Mouse (Mus musculus): ENCODE measurements around the gene BC017158. TPM values are rescaled to one million over a fixed set of nuclear protein-coding genes. Genes with fewer than 3 reads are reported as not detected.

BC017158 gene
- polyA plus RNA-seq, 1 experiment from 2014 or later, result 33.6 TPM

DNA sequence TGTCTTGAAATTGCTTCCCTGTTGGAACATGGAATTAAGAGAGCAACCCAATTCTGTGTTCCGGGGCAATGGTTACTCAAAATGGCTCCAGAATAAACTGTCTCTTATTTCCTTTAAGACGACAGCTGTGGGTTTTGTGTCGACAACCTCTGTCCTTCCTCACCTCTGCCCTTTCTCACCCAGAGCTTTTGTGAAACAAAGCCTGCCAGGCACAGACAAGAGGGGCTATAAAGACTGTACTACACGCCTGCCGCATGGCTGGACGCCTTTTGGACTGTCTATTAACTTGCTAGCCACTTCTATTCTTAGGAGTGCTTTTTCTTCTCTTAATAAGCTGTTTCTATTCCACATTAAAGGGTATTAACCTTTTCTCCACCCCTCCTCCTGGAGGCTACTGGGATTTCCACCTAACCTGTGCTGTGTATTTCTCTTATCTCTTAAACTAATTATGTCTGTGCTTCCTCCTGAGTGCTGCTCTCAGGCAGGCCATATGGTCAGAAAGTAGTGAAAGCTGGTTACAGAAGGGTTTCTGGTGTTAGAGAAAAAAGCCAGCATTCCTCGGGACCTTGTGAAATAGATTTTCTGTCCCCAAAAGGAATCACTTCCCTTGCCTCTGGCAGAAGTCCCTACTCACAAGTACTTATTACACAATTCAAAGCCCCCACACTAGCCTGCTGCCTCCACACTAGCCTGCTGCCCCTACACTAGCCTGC lies 15.3 kb downstream of the BC017158 start:
- ATAC-seq (ENCODE audit: insufficient read depth, low FRiP score), result no peak
- Histone ChIP-seq H3K4me2 (ENCODE audit: low read depth, low read length) (no peak overlapping the region), H3K4me3 (replicated peaks; ENCODE audit: low read length) (no peak overlapping the region), H3K27ac (ENCODE audit: low read length) (no peak overlapping the region), H3K4me1 (ENCODE audit: control insufficient read depth, insufficient read depth, low read length) (peaks cover 6% of the 10 kb centered on the region; the same call in 1 of the 2 replicates), H3K36me3 (ENCODE audit: control insufficient read depth, insufficient read depth, low read length) (0 out of 2 replicates have a peak, but pooled peaks cover 6% of the 10 kb centered on the region), H3K27me3 (ENCODE audit: control insufficient read depth, insufficient read depth, low read length) (no peaks in the 10 kb centered on the region), H3K9me3 (replicated peaks; ENCODE audit: control insufficient read depth, low read length) (no peaks in the 10 kb centered on the region), H3K9ac (ENCODE audit: low read length) (no peak overlapping the region)
- WGBS, result 37% methylated on average over 7 of the region's 7 CpGs

DNA sequence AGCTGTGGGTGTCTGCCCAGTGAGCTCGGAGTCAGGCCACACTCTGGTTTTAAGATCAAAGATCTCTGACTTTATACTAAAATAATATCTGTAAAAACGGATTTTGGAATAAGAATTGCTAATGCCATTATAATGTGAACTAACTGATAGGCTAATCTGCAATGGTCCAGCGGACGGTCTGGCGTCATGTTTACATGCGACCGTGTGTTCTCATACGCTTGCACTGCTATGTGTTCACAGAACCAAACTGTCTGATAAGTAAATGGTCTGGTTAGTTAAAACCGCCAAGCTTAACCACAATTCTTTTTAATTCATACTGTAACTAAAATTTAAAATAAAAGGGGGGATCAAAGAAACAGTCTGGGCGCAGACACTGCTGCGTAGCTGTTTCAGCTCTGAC lies 16.2 kb downstream of the BC017158 start:
- no peak overlapping the region for H3K9ac ChIP-seq (ENCODE audit: low read length)
- WGBS, result 87% methylated on average over 11 of the region's 11 CpGs
- H3K9me3 ChIP-seq (replicated peaks; ENCODE audit: control insufficient read depth, low read length), result no peaks in the 10 kb centered on the region
- H3K27me3 ChIP-seq (ENCODE audit: control insufficient read depth, insufficient read depth, low read length), result no peaks in the 10 kb centered on the region
- 0 out of 2 replicates have a peak, but pooled peaks cover 3% of the 10 kb centered on the region for H3K36me3 ChIP-seq (ENCODE audit: control insufficient read depth, insufficient read depth, low read length)
- H3K27ac ChIP-seq (ENCODE audit: low read length), result no peak overlapping the region
- ATAC-seq (ENCODE audit: insufficient read depth, low FRiP score), result no peak
- no peak overlapping the region for H3K4me3 ChIP-seq (replicated peaks; ENCODE audit: low read length)
- H3K4me1 ChIP-seq (ENCODE audit: control insufficient read depth, insufficient read depth, low read length), result peaks cover 7% of the 10 kb centered on the region; the same call in 1 of the 2 replicates
- H3K4me2 ChIP-seq (ENCODE audit: low read depth, low read length), result no peak overlapping the region

DNA sequence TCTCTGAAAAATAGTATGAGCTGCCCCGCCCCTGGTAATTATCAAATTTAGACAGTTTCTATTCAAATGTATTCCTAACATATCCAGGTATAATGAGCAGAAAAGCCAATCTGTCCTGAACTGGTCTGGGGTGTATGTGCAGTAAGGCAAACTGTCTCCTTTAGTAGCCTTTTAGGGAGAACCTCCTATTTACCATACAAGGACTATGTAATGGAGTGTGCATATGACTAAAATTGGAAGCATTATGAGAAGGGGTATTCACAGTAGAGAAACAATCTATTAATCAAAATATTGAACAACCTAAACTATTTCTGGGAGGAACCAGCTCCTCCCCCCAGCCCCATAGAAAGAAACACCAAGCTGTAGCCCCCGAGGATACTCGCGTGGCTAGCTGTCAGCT lies 18.2 kb downstream of the BC017158 start:
- Histone ChIP-seq H3K9ac (ENCODE audit: low read length) (no peak overlapping the region), H3K9me3 (replicated peaks; ENCODE audit: control insufficient read depth, low read length) (no peaks in the 10 kb centered on the region), H3K27ac (ENCODE audit: low read length) (peak overlapping the region; percentile 36; the same call in 1 of the 2 replicates), H3K4me3 (replicated peaks; ENCODE audit: low read length) (no peak overlapping the region), H3K36me3 (ENCODE audit: control insufficient read depth, insufficient read depth, low read length) (peaks cover 4% of the 10 kb centered on the region; the same call in 1 of the 2 replicates), H3K4me1 (ENCODE audit: control insufficient read depth, insufficient read depth, low read length) (peaks cover 7% of the 10 kb centered on the region; the same call in 1 of the 2 replicates), H3K4me2 (ENCODE audit: low read depth, low read length) (no peak overlapping the region), H3K27me3 (ENCODE audit: control insufficient read depth, insufficient read depth, low read length) (no peaks in the 10 kb centered on the region)
- 89% methylated on average over 4 of the region's 4 CpGs for WGBS
- peak; percentile 55 for ATAC-seq (ENCODE audit: insufficient read depth, low FRiP score)

DNA sequence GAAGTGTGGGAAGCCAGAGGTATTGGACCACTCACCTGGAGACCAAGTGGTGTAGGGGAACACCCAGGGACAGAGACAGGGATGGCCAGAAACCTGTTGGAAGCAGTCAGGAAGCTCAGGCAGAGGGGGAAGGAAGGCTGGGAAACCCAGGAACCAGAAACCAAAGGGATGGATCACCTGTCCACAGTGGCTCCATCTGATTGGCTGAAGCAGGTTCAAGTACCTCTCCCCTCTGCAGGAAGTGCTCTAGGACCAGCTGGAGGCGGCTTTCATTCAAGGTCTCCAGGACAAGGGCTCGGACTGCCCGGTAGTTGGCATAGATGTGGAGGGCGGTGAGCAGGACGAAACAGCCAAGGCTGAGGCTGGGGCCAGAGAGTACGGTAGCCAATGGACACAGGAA lies 21.9 kb downstream of the BC017158 start:
- WGBS, result 95% methylated on average over 6 of the region's 6 CpGs
- Histone ChIP-seq H3K36me3 (ENCODE audit: control insufficient read depth, insufficient read depth, low read length) (peaks cover 17% of the 10 kb centered on the region; the same call in 1 of the 2 replicates), H3K4me2 (ENCODE audit: low read depth, low read length) (no peak overlapping the region), H3K9ac (ENCODE audit: low read length) (no peak overlapping the region), H3K27ac (ENCODE audit: low read length) (no peak overlapping the region), H3K9me3 (replicated peaks; ENCODE audit: control insufficient read depth, low read length) (no peaks in the 10 kb centered on the region), H3K27me3 (ENCODE audit: control insufficient read depth, insufficient read depth, low read length) (no peaks in the 10 kb centered on the region), H3K4me3 (replicated peaks; ENCODE audit: low read length) (no peak overlapping the region), H3K4me1 (ENCODE audit: control insufficient read depth, insufficient read depth, low read length) (peaks cover 5% of the 10 kb centered on the region; the same call in 1 of the 2 replicates)
- ATAC-seq (ENCODE audit: insufficient read depth, low FRiP score), result no peak

DNA sequence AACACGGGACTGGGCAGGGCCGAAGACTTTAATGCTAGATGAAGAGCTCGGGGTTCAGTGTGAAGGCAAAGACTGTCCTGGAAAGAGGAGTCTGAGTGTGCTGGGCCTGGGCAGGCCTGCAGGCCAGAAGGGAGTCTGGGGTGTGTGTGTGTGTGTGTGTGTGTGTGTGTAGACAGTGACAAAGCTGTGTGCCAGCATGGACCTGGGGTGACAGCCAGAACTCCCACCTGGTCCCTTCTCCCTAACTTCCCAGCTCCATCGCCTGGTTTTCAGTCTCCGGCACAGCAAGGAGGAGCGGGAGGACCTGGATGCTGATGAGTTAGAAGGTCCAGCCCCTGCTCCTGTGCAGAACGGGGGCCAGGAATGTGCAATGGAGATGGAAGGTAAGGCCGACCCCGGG lies 26.5 kb downstream of the BC017158 start:
- Histone ChIP-seq H3K27me3 (ENCODE audit: control insufficient read depth, insufficient read depth, low read length) (no peaks in the 10 kb centered on the region), H3K9ac (ENCODE audit: low read length) (no peak overlapping the region), H3K4me1 (ENCODE audit: control insufficient read depth, insufficient read depth, low read length) (0 out of 2 replicates have a peak, but pooled peaks cover 3% of the 10 kb centered on the region), H3K9me3 (replicated peaks; ENCODE audit: control insufficient read depth, low read length) (no peaks in the 10 kb centered on the region), H3K4me2 (ENCODE audit: low read depth, low read length) (no peak overlapping the region), H3K36me3 (ENCODE audit: control insufficient read depth, insufficient read depth, low read length) (peaks cover 14% of the 10 kb centered on the region; the same call in 1 of the 2 replicates), H3K27ac (ENCODE audit: low read length) (no peak overlapping the region), H3K4me3 (replicated peaks; ENCODE audit: low read length) (no peak overlapping the region)
- 94% methylated on average over 9 of the region's 9 CpGs for WGBS
- ATAC-seq (ENCODE audit: insufficient read depth, low FRiP score), result no peak

DNA sequence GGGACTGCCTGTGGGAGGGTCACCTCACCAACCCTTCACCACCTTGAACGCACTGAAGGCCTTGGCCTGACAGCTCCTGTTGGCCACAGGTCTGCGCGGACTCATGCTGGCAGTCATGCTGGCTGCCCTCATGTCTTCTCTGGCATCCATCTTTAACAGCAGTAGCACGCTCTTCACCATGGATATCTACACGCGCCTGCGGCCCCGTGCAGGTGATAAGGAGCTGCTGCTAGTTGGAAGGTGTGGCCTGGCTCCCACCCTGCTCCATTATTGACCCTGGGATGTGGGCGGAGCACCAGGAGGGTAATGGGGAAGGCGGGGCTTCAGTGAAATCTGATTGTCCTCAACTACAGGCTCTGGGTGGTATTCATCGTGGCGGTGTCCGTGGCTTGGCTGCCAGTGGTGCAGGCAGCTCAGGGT lies 27.5 kb downstream of the BC017158 start:
- Histone ChIP-seq H3K36me3 (ENCODE audit: control insufficient read depth, insufficient read depth, low read length) (peaks cover 14% of the 10 kb centered on the region; the same call in 1 of the 2 replicates), H3K9me3 (replicated peaks; ENCODE audit: control insufficient read depth, low read length) (no peaks in the 10 kb centered on the region), H3K4me2 (ENCODE audit: low read depth, low read length) (0 out of 2 replicates have a peak overlapping the region, but pooled peaks have one; percentile 15), H3K9ac (ENCODE audit: low read length) (no peak overlapping the region), H3K4me3 (replicated peaks; ENCODE audit: low read length) (no peak overlapping the region), H3K27ac (ENCODE audit: low read length) (no peak overlapping the region), H3K27me3 (ENCODE audit: control insufficient read depth, insufficient read depth, low read length) (no peaks in the 10 kb centered on the region), H3K4me1 (ENCODE audit: control insufficient read depth, insufficient read depth, low read length) (0 out of 2 replicates have a peak, but pooled peaks cover 3% of the 10 kb centered on the region)
- peak; percentile 87 for ATAC-seq (ENCODE audit: insufficient read depth, low FRiP score)
- WGBS, result 47% methylated on average over 13 of the region's 13 CpGs

DNA sequence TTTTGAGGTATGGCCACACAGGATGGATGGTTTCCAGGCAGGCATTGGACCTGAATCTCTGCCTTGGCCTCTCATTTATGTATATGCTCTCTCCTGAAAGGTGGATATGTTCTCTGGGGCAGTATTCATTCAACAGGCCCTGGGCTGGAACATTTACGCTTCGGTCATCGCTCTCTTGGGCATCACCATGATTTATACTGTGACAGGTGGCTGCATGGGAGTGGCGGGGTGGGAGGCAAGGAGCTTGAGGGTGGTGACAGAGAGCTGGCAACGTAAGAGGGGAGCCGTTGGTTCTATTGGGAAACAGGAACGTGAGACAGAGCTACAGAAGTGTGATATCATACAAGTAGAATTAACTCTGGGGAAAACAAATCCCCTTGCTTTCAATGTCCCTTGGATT lies 30.2 kb downstream of the BC017158 start:
- no peak overlapping the region for H3K27ac ChIP-seq (ENCODE audit: low read length)
- H3K9ac ChIP-seq (ENCODE audit: low read length), result no peak overlapping the region
- no peaks in the 10 kb centered on the region for H3K27me3 ChIP-seq (ENCODE audit: control insufficient read depth, insufficient read depth, low read length)
- no peak overlapping the region for H3K4me2 ChIP-seq (ENCODE audit: low read depth, low read length)
- H3K4me3 ChIP-seq (replicated peaks; ENCODE audit: low read length), result no peak overlapping the region
- 0 out of 2 replicates have a peak, but pooled peaks cover 3% of the 10 kb centered on the region for H3K4me1 ChIP-seq (ENCODE audit: control insufficient read depth, insufficient read depth, low read length)
- 0 out of 2 replicates have a peak, but pooled peaks cover 5% of the 10 kb centered on the region for H3K36me3 ChIP-seq (ENCODE audit: control insufficient read depth, insufficient read depth, low read length)
- no peaks in the 10 kb centered on the region for H3K9me3 ChIP-seq (replicated peaks; ENCODE audit: control insufficient read depth, low read length)
- whole genome bisulfite sequencing, result 79% methylated on average over 7 of the region's 7 CpGs
- no peak for ATAC-seq (ENCODE audit: insufficient read depth, low FRiP score)

DNA sequence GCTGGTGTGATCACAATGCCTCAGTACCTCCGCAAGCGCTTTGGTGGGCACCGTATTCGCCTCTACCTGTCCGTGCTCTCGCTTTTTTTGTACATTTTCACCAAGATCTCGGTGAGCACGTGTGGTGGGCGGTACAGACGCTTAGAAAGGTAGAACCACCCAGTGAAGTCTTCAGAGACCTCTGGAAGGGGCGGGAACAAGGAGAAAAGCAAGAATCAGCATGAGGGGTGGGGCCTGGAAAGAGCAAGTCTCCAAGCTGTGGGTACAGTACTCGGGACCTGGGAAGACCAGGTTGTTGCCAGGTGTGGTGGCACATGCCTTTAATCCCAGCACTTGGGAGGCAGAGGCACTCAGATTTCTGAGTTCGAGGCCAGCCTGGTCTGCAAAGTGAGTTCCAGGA lies 30.6 kb downstream of the BC017158 start:
- Histone ChIP-seq H3K4me3 (replicated peaks; ENCODE audit: low read length) (no peak overlapping the region), H3K4me2 (ENCODE audit: low read depth, low read length) (no peak overlapping the region), H3K9ac (ENCODE audit: low read length) (no peak overlapping the region), H3K36me3 (ENCODE audit: control insufficient read depth, insufficient read depth, low read length) (0 out of 2 replicates have a peak, but pooled peaks cover 5% of the 10 kb centered on the region), H3K27ac (ENCODE audit: low read length) (no peak overlapping the region), H3K27me3 (ENCODE audit: control insufficient read depth, insufficient read depth, low read length) (no peaks in the 10 kb centered on the region), H3K9me3 (replicated peaks; ENCODE audit: control insufficient read depth, low read length) (no peaks in the 10 kb centered on the region), H3K4me1 (ENCODE audit: control insufficient read depth, insufficient read depth, low read length) (0 out of 2 replicates have a peak, but pooled peaks cover 3% of the 10 kb centered on the region)
- ATAC-seq (ENCODE audit: insufficient read depth, low FRiP score), result no peak
- WGBS, result 55% methylated on average over 13 of the region's 13 CpGs

DNA sequence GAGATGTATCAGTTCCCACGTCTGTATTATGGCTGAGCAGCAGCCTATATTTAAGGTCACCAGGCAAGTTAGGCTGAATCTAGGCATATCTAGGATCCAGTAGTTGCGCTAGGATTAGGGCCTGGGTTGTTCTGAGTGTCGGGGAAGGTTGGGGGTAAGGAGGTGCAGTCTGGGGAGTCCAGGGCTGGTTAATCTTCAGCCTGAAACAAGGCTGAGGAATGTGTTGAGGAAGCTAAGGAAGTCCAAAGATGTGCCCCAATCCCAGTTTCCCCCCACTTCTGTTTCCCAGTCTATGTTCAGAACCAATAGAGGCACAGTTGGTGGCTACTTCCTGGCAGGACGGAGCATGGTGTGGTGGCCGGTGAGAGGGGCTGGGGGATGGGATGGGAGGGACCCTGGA lies 31.9 kb downstream of the BC017158 start:
- H3K9ac ChIP-seq (ENCODE audit: low read length), result no peak overlapping the region
- H3K4me2 ChIP-seq (ENCODE audit: low read depth, low read length), result no peak overlapping the region
- no peaks in the 10 kb centered on the region for H3K9me3 ChIP-seq (replicated peaks; ENCODE audit: control insufficient read depth, low read length)
- 0 out of 2 replicates have a peak, but pooled peaks cover 3% of the 10 kb centered on the region for H3K4me1 ChIP-seq (ENCODE audit: control insufficient read depth, insufficient read depth, low read length)
- no peak overlapping the region for H3K4me3 ChIP-seq (replicated peaks; ENCODE audit: low read length)
- ATAC-seq (ENCODE audit: insufficient read depth, low FRiP score), result no peak
- 70% methylated on average over 5 of the region's 5 CpGs for WGBS
- no peak overlapping the region for H3K27ac ChIP-seq (ENCODE audit: low read length)
- H3K27me3 ChIP-seq (ENCODE audit: control insufficient read depth, insufficient read depth, low read length), result no peaks in the 10 kb centered on the region
- no peaks in the 10 kb centered on the region for H3K36me3 ChIP-seq (ENCODE audit: control insufficient read depth, insufficient read depth, low read length)

Data from stomach, embryonic 16.5 days (tissue).